Mouse (Mus musculus) MEL (cell line): ENCODE measurements around the gene Txn2. TPM values are rescaled to one million over a fixed set of nuclear protein-coding genes. Genes with fewer than 3 reads are reported as not detected.

Experiments used
- DNase-seq: peaks from one replicate; pipeline ENCODE4 v3.0.0; 2011; ENCODE audit warnings: low read depth, low spot score
- H3K27ac ChIP-seq: 2 replicates; pipeline ENCODE4 v1.5.1; 2012; ENCODE audit warnings: low read depth, mild to moderate bottlenecking, control low read depth, low read length, moderate library complexity; ENCODE audit not compliant: control insufficient read depth
- H3K27me3 ChIP-seq, 2 experiments: fragments of 150-350 bp in 1 of 2; sonication (generic) in 1 of 2; 2 replicates each; pipeline ENCODE4 v1.6.1; 2012; ENCODE audit warnings: low read length in 2 of 2, mild to moderate bottlenecking in 2 of 2, improper control_type of control experiment in 1 of 2, moderate library complexity in 1 of 2; ENCODE audit not compliant: insufficient read depth in 2 of 2, control insufficient read depth in 1 of 2
- H3K36me3 ChIP-seq, 2 experiments: 2 replicates each; pipeline ENCODE4 v1.6.1; 2012 to 2014; ENCODE audit warnings: low read length in 2 of 2, improper control_type of control experiment in 1 of 2, inconsistent platforms in 1 of 2, mild to moderate bottlenecking in 1 of 2; ENCODE audit not compliant: insufficient read depth in 2 of 2, control insufficient read depth in 1 of 2
- H3K4me1 ChIP-seq, 2 experiments: fragments of 150-350 bp in 1 of 2; sonication (generic) in 1 of 2; 2 replicates each; pipeline ENCODE4 v1.6.1; 2012; ENCODE audit warnings: low read length in 2 of 2, improper control_type of control experiment in 1 of 2, mild to moderate bottlenecking in 1 of 2; ENCODE audit not compliant: insufficient read depth in 2 of 2, control insufficient read depth in 1 of 2
- H3K4me3 ChIP-seq, 2 experiments: fragments of 150-350 bp in 1 of 2; sonication (generic) in 1 of 2; 2 replicates each; pipeline ENCODE4 v1.5.1; 2012; ENCODE audit warnings: low read depth in 2 of 2, low read length in 2 of 2, mild to moderate bottlenecking in 2 of 2, moderate library complexity in 2 of 2, control low read depth in 1 of 2, improper control_type of control experiment in 1 of 2; ENCODE audit not compliant: control insufficient read depth in 1 of 2, insufficient read depth in 1 of 2
- H3K79me2 ChIP-seq: 2 replicates; pipeline ENCODE4 v1.6.1; 2012; ENCODE audit warnings: mild to moderate bottlenecking, low read length, moderate library complexity; ENCODE audit not compliant: control insufficient read depth, poor library complexity, insufficient read depth
- H3K9ac ChIP-seq: 2 replicates; pipeline ENCODE4 v1.6.1; 2012; ENCODE audit warnings: low read depth, mild to moderate bottlenecking, control low read depth, low read length, moderate library complexity; ENCODE audit not compliant: control insufficient read depth, poor library complexity, severe bottlenecking
- H3K9me3 ChIP-seq: fragments of 150-350 bp; sonication (generic); replicated peaks from 2 replicates; pipeline ENCODE4 v1.6.1; 2012; ENCODE audit warnings: mild to moderate bottlenecking, low read length, improper control_type of control experiment, moderate library complexity; ENCODE audit not compliant: insufficient read depth
- BHLHE40 ChIP-seq: IDR thresholded peaks from 2 replicates; pipeline ENCODE4 v1.6.1; 2012; ENCODE audit warnings: low read depth, mild to moderate bottlenecking, inconsistent platforms, low read length, improper control_type of control experiment, borderline replicate concordance
- CHD1 ChIP-seq: IDR thresholded peaks from 2 replicates; pipeline ENCODE4 v1.6.1; 2012; ENCODE audit warnings: low read depth, mild to moderate bottlenecking, inconsistent platforms, low read length, improper control_type of control experiment
- CTCF ChIP-seq, 3 experiments: IDR thresholded peaks in 2 of 3; conservative IDR thresholded peaks in 1 of 3; 2 replicates each; pipeline ENCODE4 v1.5.1; 2011 to 2012; ENCODE audit warnings: low read length in 3 of 3, low read depth in 2 of 3, mild to moderate bottlenecking in 2 of 3, improper control_type of control experiment in 1 of 3, inconsistent platforms in 1 of 3, mixed read lengths in 1 of 3, moderate library complexity in 1 of 3; ENCODE audit not compliant: control insufficient read depth in 1 of 3, insufficient read depth in 1 of 3, poor library complexity in 1 of 3, severe bottlenecking in 1 of 3
- EP300 ChIP-seq, 2 experiments: IDR thresholded peaks; 2 replicates each; pipeline ENCODE4 v1.6.1; 2011; ENCODE audit warnings: improper control_type of control experiment in 2 of 2, low read length in 2 of 2, low read depth in 1 of 2, mild to moderate bottlenecking in 1 of 2
- ETS1 ChIP-seq: IDR thresholded peaks from 2 replicates; pipeline ENCODE4 v1.6.1; 2012; ENCODE audit warnings: low read depth, mild to moderate bottlenecking, inconsistent platforms, low read length, improper control_type of control experiment, moderate library complexity
- GATA1 ChIP-seq: IDR thresholded peaks from 2 replicates; pipeline ENCODE4 v1.6.1; 2011; ENCODE audit warnings: low read depth, low read length, improper control_type of control experiment
- MAFK ChIP-seq: IDR thresholded peaks from 2 replicates; pipeline ENCODE4 v1.6.1; 2011; ENCODE audit warnings: low read depth, mild to moderate bottlenecking, low read length, improper control_type of control experiment, borderline replicate concordance
- MXI1 ChIP-seq: IDR thresholded peaks from 2 replicates; pipeline ENCODE4 v1.6.1; 2011; ENCODE audit warnings: mild to moderate bottlenecking, low read depth, low read length, improper control_type of control experiment
- MYC ChIP-seq: IDR thresholded peaks from 2 replicates; pipeline ENCODE4 v1.6.1; 2011; ENCODE audit warnings: low read depth, mild to moderate bottlenecking, low read length, improper control_type of control experiment, moderate library complexity
- NELFE ChIP-seq: IDR thresholded peaks from 2 replicates; pipeline ENCODE4 v1.6.1; 2011; ENCODE audit warnings: low read depth, low read length, improper control_type of control experiment
- SIN3A ChIP-seq: IDR thresholded peaks from 2 replicates; pipeline ENCODE4 v1.6.1; 2012; ENCODE audit warnings: low read length, improper control_type of control experiment, inconsistent platforms
- SMC3 ChIP-seq: IDR thresholded peaks from 2 replicates; pipeline ENCODE4 v1.6.1; 2011; ENCODE audit warnings: low read depth, low read length, improper control_type of control experiment
- TAL1 ChIP-seq: IDR thresholded peaks from 2 replicates; pipeline ENCODE4 v1.6.1; 2012; ENCODE audit warnings: mild to moderate bottlenecking, inconsistent platforms, low read length, moderate library complexity, mixed read lengths
- TCF12 ChIP-seq: IDR thresholded peaks from 2 replicates; pipeline ENCODE4 v1.6.1; 2014; ENCODE audit warnings: low read depth, mild to moderate bottlenecking, inconsistent platforms, low read length, improper control_type of control experiment, moderate library complexity
- polyA plus RNA-seq, 2 experiments: library from polyadenylated mRNA; stranded (reverse) in 1 of 2; unstranded in 1 of 2; fragments of >175 nt in 1 of 2; fragments of >200 nt in 1 of 2; gene quantifications; 2 replicates each; pipeline versions ENCODE4 v1.2.1 to v1.2.4; 2012; ENCODE audit warnings: low replicate concordance in 2 of 2, low read depth in 1 of 2; ENCODE audit not compliant: insufficient read length in 2 of 2, insufficient read depth in 1 of 2, missing spikeins in 1 of 2
- total RNA-seq: library from RNA; depleted of rRNA; stranded (reverse); fragments of 300-350 nt; gene quantifications from 2 replicates; pipeline ENCODE4 v1.2.3, GENCODE M21; 2012

Gene Txn2
- total and polyA plus RNA-seq, 3 experiments = 114 to 416 (median 207) TPM

- H3K36me3 ChIP-seq = peaks cover 0 to 6% of the 10 kb centered on the region in 2 experiments; a peak in 2 of 4 replicates
- no peaks in the 10 kb centered on the region for H3K79me2 ChIP-seq
- H3K9me3 ChIP-seq = no peaks in the 10 kb centered on the region
- H3K27ac ChIP-seq = no peak overlapping the region
- DNase-seq = no peak
- H3K9ac ChIP-seq = no peak overlapping the region
- H3K27me3 ChIP-seq = no peaks in the 10 kb centered on the region
- no peak for TF ChIP-seq ETS1
- no peak for TF ChIP-seq BHLHE40
- H3K4me3 ChIP-seq = no peak overlapping the region
- peaks cover 0 to 12% of the 10 kb centered on the region in 2 experiments; a peak in 3 of 4 replicates for H3K4me1 ChIP-seq
These were observed 20.9 kb downstream of the Txn2 start for GRCm38 (mm10) chr15:77907646-77908518.

- no peak for TF ChIP-seq SMC3
- no peak for TF ChIP-seq TCF12
- TF ChIP-seq CHD1 = no peak
- no peak for TF ChIP-seq MYC
- no peak for TF ChIP-seq TAL1
- Histone ChIP-seq H3K9me3 (no peaks in the 10 kb centered on the region), H3K4me3 (no peak overlapping the region), H3K79me2 (no peaks in the 10 kb centered on the region), H3K4me1 (peaks cover 0 to 12% of the 10 kb centered on the region in 2 experiments; a peak in 3 of 4 replicates), H3K27me3 (no peaks in the 10 kb centered on the region), H3K27ac (no peak overlapping the region), H3K36me3 (peaks cover 0 to 6% of the 10 kb centered on the region in 2 experiments; a peak in 2 of 4 replicates), H3K9ac (no peak overlapping the region)
- no peak for DNase-seq
These were observed 22.3 kb downstream of the Txn2 start for GRCm38 (mm10) chr15:77906545-77906944.

DNA sequence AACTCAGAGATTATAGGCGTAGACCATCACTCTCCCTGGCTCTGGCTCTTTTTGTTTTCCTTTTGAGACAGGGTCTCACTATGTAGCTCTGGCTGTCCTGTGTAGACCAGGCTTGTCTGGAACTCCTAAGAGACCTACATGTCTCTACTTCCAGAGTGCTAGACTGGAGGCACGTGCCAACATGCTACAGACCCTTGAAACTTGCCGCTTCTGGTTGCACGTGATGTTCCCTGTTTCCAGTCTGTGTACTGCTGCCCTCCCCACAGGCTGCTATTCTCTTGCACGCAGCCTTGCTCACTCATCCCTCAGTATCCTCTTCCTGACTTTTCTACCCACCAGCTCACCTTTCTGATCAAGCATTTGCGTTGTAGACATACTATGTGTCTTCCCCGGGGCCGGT, 22.7 kb downstream of the Txn2 start:
- TF ChIP-seq SIN3A (no peak), BHLHE40 (no peak), TCF12 (no peak), EP300 (IDR thresholded peaks at IDR 0.05; ENCODE audit: low read depth in 1 of 2, low read length in 2 of 2) (no peak), GATA1 (no peak), MXI1 (no peak), MAFK (no peak), SMC3 (no peak), NELFE (no peak), CTCF (IDR thresholded peaks at IDR 0.05 in 2 of 3, conservative IDR thresholded peaks at IDR 0.05 in 1 of 3; ENCODE audit: control insufficient read depth in 1 of 3, insufficient read depth in 1 of 3, low read depth in 2 of 3, low read length in 3 of 3, poor library complexity in 1 of 3, severe bottlenecking in 1 of 3) (no peak)
- Histone ChIP-seq H3K4me3 (no peak overlapping the region), H3K9ac (no peak overlapping the region), H3K9me3 (no peaks in the 10 kb centered on the region), H3K79me2 (no peaks in the 10 kb centered on the region), H3K4me1 (peaks cover 0 to 12% of the 10 kb centered on the region in 2 experiments; a peak in 3 of 4 replicates), H3K27ac (no peak overlapping the region), H3K36me3 (peaks cover 0 to 6% of the 10 kb centered on the region in 2 experiments; a peak in 2 of 4 replicates), H3K27me3 (no peaks in the 10 kb centered on the region)
- no peak for DNase-seq
